Mouse (Mus musculus) forebrain, embryonic 10.5 days (tissue): ENCODE measurements around the gene Kyat1. TPM values are rescaled to one million over a fixed set of nuclear protein-coding genes. Genes with fewer than 3 reads are reported as not detected.

Experiments
- DNase-seq: peaks from one replicate; pipeline ENCODE4 v3.0.0-alpha.2; 2017; ENCODE audit warnings: low spot score; ENCODE audit errors: extremely low spot score
- H3K27ac ChIP-seq: fragments of 300-500 bp; sonication (generic); 2 replicates; pipeline ENCODE4 v1.5.1; 2016; ENCODE audit warnings: mild to moderate bottlenecking
- H3K27me3 ChIP-seq: fragments of 300-500 bp; sonication (generic); 2 replicates; pipeline ENCODE4 v1.6.1; 2016; ENCODE audit warnings: mild to moderate bottlenecking; ENCODE audit not compliant: poor library complexity, severe bottlenecking
- H3K36me3 ChIP-seq: fragments of 300-500 bp; sonication (generic); replicated peaks from 2 replicates; pipeline ENCODE4 v1.6.1; 2016; ENCODE audit warnings: mild to moderate bottlenecking, moderate library complexity
- H3K4me1 ChIP-seq: fragments of 300-500 bp; sonication (generic); 2 replicates; pipeline ENCODE4 v1.6.1; 2016
- H3K4me3 ChIP-seq: fragments of 300-500 bp; sonication (generic); 2 replicates; pipeline ENCODE4 v1.5.1; 2016; ENCODE audit warnings: mild to moderate bottlenecking, moderate library complexity
- H3K9me3 ChIP-seq: fragments of 300-500 bp; sonication (generic); 2 replicates; pipeline ENCODE4 v1.6.1; 2016; ENCODE audit warnings: mild to moderate bottlenecking, moderate library complexity
- WGBS: fragments of 180-500 bp; shearing (Covaris S2); methylation state at CpG from one replicate; pipeline ENCODE4 v1.1.7; 2016; 5-methylcytosine and 5-hydroxymethylcytosine counted together
- polyA plus RNA-seq: library from polyadenylated mRNA; unstranded; fragments of >200 nt; fragmentation: Nextera tagmentation; extraction: Ambion mirVana; gene quantifications from 2 replicates; pipeline ENCODE4 v1.2.1, GENCODE M21; 2016

Kyat1 gene
- polyA plus RNA-seq, 1 experiment from 2014 or later, result 8.6 TPM

- Histone ChIP-seq H3K27ac (no peak overlapping the region), H3K4me1 (peaks cover 22% of the 10 kb centered on the region), H3K9me3 (no peaks in the 10 kb centered on the region), H3K4me3 (no peak overlapping the region), H3K36me3 (no peaks in the 10 kb centered on the region), H3K27me3 (no peaks in the 10 kb centered on the region)
- DNase-seq, result no peak
- WGBS, result 84% methylated on average over 5 of the region's 5 CpGs
Measured at GRCm38 (mm10) chr2:30207886-30208285, 2.2 kb upstream of the Kyat1 start.

GRCm38 (mm10) chr2:30207401-30207800 lies 1.8 kb upstream of the Kyat1 start:
- Histone ChIP-seq H3K4me1 (peaks cover 22% of the 10 kb centered on the region), H3K9me3 (no peaks in the 10 kb centered on the region), H3K27me3 (no peaks in the 10 kb centered on the region), H3K27ac (no peak overlapping the region), H3K4me3 (no peak overlapping the region; the same call in 1 of the 2 replicates), H3K36me3 (no peaks in the 10 kb centered on the region)
- WGBS, result 82% methylated on average over 4 of the region's 4 CpGs
- no peak for DNase-seq

GRCm38 (mm10) chr2:30205255-30205628 lies 405 bp downstream of the Kyat1 start:
- 4% methylated on average over 13 of the region's 13 CpGs for WGBS
- H3K4me3 ChIP-seq, result peak overlapping the region; percentile 72
- peak overlapping the region; percentile 81 for H3K27ac ChIP-seq
- H3K36me3 ChIP-seq, result no peaks in the 10 kb centered on the region
- peaks cover 16% of the 10 kb centered on the region for H3K4me1 ChIP-seq
- no peak for DNase-seq
- no peaks in the 10 kb centered on the region for H3K9me3 ChIP-seq
- H3K27me3 ChIP-seq, result no peaks in the 10 kb centered on the region

- Histone ChIP-seq H3K27ac (no peak overlapping the region), H3K4me1 (peaks cover 15% of the 10 kb centered on the region), H3K9me3 (no peaks in the 10 kb centered on the region), H3K4me3 (no peak overlapping the region), H3K27me3 (no peaks in the 10 kb centered on the region), H3K36me3 (no peaks in the 10 kb centered on the region)
- DNase-seq, result no peak
- WGBS, result 72% methylated on average over 7 of the region's 7 CpGs
Measured at GRCm38 (mm10) chr2:30203439-30203838, 2.2 kb downstream of the Kyat1 start.

- Histone ChIP-seq H3K36me3 (no peaks in the 10 kb centered on the region), H3K4me1 (peaks cover 6% of the 10 kb centered on the region), H3K27me3 (no peaks in the 10 kb centered on the region), H3K4me3 (no peak overlapping the region), H3K27ac (no peak overlapping the region), H3K9me3 (no peaks in the 10 kb centered on the region)
- WGBS, result 92% methylated on average over 5 of the region's 5 CpGs
- no peak for DNase-seq
Measured at GRCm38 (mm10) chr2:30200388-30200925, 5.2 kb downstream of the Kyat1 start.

GRCm38 (mm10) chr2:30199984-30200383 lies 5.7 kb downstream of the Kyat1 start:
- Histone ChIP-seq H3K9me3 (no peaks in the 10 kb centered on the region), H3K27me3 (no peaks in the 10 kb centered on the region), H3K4me1 (peaks cover 6% of the 10 kb centered on the region), H3K27ac (no peak overlapping the region), H3K36me3 (no peaks in the 10 kb centered on the region), H3K4me3 (no peak overlapping the region)
- 88% methylated on average over 1 of the region's 1 CpGs for WGBS
- no peak for DNase-seq

DNA sequence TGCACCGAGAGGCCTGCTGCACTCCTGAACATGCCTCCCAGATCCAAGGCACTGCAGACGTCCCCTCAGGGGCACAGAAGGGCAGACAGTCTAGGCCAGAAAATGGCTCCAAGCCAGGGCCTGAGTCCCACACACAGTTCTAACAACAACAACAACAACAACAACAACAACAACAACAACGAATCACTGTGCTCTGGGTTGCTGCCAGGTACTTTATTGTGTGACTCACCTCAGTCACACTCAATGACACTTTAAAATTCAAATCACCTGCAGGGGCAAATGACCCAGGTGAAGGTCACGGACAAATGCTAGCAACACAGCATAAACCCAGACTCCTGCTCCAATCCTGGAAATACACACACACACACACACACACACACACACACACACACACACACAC lies 7.6 kb downstream of the Kyat1 start:
- Histone ChIP-seq H3K27me3 (no peaks in the 10 kb centered on the region), H3K27ac (no peak overlapping the region), H3K9me3 (no peaks in the 10 kb centered on the region), H3K36me3 (no peaks in the 10 kb centered on the region), H3K4me1 (0 out of 2 replicates have a peak, but pooled peaks cover 3% of the 10 kb centered on the region), H3K4me3 (no peak overlapping the region)
- no peak for DNase-seq
- 71% methylated on average over 4 of the region's 4 CpGs for WGBS

DNA sequence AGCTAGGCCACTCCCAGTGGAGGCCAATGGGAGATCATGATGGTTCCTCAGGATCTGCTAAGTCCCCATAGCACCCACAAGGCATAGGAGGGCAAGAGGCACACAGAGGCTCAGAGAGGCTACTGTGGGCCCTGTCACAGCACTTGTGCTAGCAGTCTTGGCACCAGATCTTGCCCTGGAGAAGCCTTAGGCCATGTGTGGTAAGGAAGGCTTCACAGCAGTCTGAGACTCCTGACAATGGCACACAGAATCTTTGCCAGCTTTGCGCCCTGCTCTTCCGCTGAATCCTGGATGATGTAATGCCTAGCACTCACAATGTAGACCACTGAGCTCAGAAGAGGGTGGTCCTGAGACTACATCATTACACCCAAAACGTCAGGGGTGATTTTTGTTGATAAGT lies 11.0 kb downstream of the Kyat1 start:
- peak overlapping the region; percentile 13; the same call in 1 of the 2 replicates for H3K27ac ChIP-seq
- 0 out of 2 replicates have a peak, but pooled peaks cover 3% of the 10 kb centered on the region for H3K4me1 ChIP-seq
- DNase-seq, result no peak
- no peaks in the 10 kb centered on the region for H3K27me3 ChIP-seq
- no peaks in the 10 kb centered on the region for H3K9me3 ChIP-seq
- WGBS, result 82% methylated on average over 3 of the region's 3 CpGs
- H3K36me3 ChIP-seq, result no peaks in the 10 kb centered on the region
- H3K4me3 ChIP-seq, result no peak overlapping the region

DNA sequence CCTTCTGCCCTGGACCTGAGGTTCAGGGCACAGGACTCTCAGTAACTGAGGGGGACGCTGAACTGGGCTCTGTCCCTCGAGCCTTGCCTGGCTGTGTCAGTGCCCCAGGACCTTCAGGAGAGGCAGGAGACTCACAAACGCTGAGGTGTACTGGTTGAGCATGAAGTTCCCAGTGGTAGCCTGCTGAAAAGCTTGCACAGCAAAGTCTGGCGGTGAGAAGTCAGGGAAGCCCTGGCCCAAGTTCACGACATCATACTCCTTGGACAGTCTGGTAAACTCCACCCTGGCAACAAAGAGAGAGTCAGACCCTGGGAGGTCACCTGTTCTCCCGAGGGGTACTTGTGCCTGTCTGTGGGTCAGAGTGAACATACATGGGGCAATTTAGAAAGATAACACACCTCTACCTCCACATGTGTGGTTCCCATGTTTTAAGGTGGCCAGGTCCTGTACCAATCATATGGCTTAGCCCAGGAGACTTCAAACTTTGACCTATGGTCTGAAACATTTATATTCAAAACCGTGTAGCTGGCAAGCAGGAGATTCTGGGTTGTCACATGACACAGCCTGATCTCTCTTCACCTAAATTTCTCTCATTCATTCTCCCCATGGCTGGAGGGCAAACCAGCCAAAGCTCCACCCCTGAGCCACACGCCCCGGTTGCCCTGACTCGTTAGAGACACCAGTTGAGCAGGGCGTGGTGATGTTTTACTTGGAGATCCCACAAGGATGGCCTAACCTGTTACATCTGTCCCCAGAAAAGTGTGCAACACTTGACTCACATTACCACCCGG lies 13.7 kb downstream of the Kyat1 start:
- H3K27me3 ChIP-seq, result no peaks in the 10 kb centered on the region

GRCm38 (mm10) chr2:30185681-30186080 lies 20.0 kb downstream of the Kyat1 start:
- Histone ChIP-seq H3K27ac (peak overlapping the region; percentile 20), H3K36me3 (peaks cover 10% of the 10 kb centered on the region), H3K4me3 (no peak overlapping the region), H3K27me3 (no peaks in the 10 kb centered on the region), H3K4me1 (peaks cover 5% of the 10 kb centered on the region; the same call in 1 of the 2 replicates), H3K9me3 (peaks cover 6% of the 10 kb centered on the region; the same call in 1 of the 2 replicates)
- WGBS, result 91% methylated on average over 3 of the region's 3 CpGs
- DNase-seq, result no peak

More for the DNA sequence above, 13.7 kb downstream of the Kyat1 start:
- no peak overlapping the region for H3K27ac ChIP-seq
- 0 out of 2 replicates have a peak, but pooled peaks cover 3% of the 10 kb centered on the region for H3K4me1 ChIP-seq
- H3K4me3 ChIP-seq, result no peak overlapping the region
- no peak for DNase-seq
- H3K36me3 ChIP-seq, result no peaks in the 10 kb centered on the region
- no peaks in the 10 kb centered on the region for H3K9me3 ChIP-seq
- 88% methylated on average over 12 of the region's 12 CpGs for WGBS

DNA sequence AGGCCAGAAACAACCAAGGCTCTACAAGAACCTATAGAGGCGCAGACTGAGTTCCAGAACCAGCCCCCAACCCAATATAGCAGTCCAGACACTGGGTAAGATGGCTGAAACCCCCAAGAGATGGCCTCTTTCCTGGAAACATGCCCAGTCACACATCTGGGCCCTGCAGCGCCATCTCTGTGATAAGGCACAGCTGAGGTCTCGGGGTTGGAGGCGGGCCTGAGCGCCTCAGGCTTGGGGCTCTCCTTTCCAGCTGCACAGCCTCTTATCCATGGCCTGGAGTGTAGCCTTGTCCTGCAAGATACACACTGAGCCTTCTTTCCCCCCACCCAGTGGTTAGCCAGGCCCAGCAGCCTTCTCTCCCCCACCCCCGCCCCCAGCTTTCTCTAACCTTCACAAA lies 20.4 kb downstream of the Kyat1 start:
- H3K27ac ChIP-seq, result peak overlapping the region; percentile 20; the same call in 1 of the 2 replicates

DNA sequence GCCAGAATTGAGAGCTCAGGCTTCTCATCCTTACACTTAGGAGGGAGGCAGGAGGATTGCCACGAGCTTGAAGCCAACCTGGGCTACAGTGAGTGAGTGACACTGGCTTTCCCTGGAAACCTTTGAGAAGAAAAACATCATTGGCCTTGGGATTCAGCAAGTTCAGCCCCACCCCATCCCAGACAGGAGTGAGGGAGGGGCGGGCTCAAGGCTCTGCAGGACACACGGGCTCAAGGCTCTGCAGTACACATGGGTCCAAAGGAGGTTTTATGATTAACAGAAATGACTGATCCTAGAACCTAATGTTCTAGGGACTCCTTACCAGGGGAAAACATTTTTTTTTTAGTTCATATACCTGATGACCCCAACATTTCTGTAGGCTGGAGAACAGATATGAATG lies 21.9 kb downstream of the Kyat1 start:
- Histone ChIP-seq H3K27ac (no peak overlapping the region), H3K4me1 (peaks cover 6% of the 10 kb centered on the region; the same call in 1 of the 2 replicates), H3K4me3 (no peak overlapping the region), H3K9me3 (peaks cover 6% of the 10 kb centered on the region; the same call in 1 of the 2 replicates), H3K36me3 (peaks cover 10% of the 10 kb centered on the region), H3K27me3 (no peaks in the 10 kb centered on the region)
- no peak for DNase-seq
- 76% methylated on average over 3 of the region's 3 CpGs for WGBS

More for the DNA sequence above, 20.4 kb downstream of the Kyat1 start:
- 88% methylated on average over 6 of the region's 6 CpGs for WGBS
- Histone ChIP-seq H3K27me3 (no peaks in the 10 kb centered on the region), H3K4me1 (peaks cover 5% of the 10 kb centered on the region; the same call in 1 of the 2 replicates), H3K9me3 (peaks cover 6% of the 10 kb centered on the region; the same call in 1 of the 2 replicates), H3K4me3 (no peak overlapping the region), H3K36me3 (peaks cover 10% of the 10 kb centered on the region)
- no peak for DNase-seq

DNA sequence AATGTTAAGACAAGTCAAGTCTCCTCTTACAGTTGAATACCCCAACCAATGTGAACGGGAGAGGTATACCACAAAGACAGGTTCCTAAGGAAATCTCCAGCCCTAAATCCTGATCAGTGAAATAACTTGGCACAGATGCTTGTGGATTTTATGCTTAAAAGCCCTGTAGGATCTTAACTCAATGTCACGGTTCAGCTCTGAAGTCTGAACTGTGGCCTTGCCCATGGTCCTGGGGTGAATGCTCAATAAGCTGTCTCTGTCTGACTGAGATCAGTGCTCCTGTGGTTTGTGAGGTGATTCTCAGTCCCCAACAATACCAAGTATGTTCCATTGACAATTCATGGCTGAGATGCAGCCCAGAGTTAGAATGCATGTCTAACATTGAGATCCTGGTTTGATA lies 23.2 kb downstream of the Kyat1 start:
- DNase-seq, result no peak
- Histone ChIP-seq H3K27ac (no peak overlapping the region), H3K4me3 (no peak overlapping the region), H3K36me3 (peaks cover 10% of the 10 kb centered on the region), H3K4me1 (peaks cover 15% of the 10 kb centered on the region), H3K9me3 (peaks cover 6% of the 10 kb centered on the region; the same call in 1 of the 2 replicates), H3K27me3 (no peaks in the 10 kb centered on the region)
- 89% methylated on average over 2 of the region's 2 CpGs for WGBS
